Mouse (Mus musculus) limb, embryonic 13.5 days (tissue): Measurements from ENCODE around the gene Tctn1. TPM values are rescaled to one million over a fixed set of nuclear protein-coding genes. Genes with fewer than 3 reads are reported as not detected.
A peak's percentile ranks its signal among the peaks of the same experiment; 100 is the strongest.

Experiments
- ATAC-seq: fragments of 200-750 bp; cut with Nextera tagmentation; 2 replicates; pipeline ENCODE4 v1.8.0; 2017; ENCODE audit warnings: low read depth, moderate number of reproducible peaks, moderate TSS enrichment; ENCODE audit not compliant: low FRiP score
- H3K27ac ChIP-seq: fragments of 300-500 bp; sonication (generic); 2 replicates; pipeline ENCODE4 v1.5.1; 2015; ENCODE audit warnings: inconsistent platforms, mild to moderate bottlenecking, moderate library complexity
- H3K27me3 ChIP-seq: fragments of 300-500 bp; sonication (generic); 2 replicates; pipeline ENCODE4 v1.6.1; 2015; ENCODE audit warnings: mild to moderate bottlenecking, inconsistent platforms
- H3K36me3 ChIP-seq: fragments of 300-500 bp; sonication (generic); 2 replicates; pipeline ENCODE4 v1.6.1; 2015; ENCODE audit warnings: inconsistent platforms, mild to moderate bottlenecking, moderate library complexity
- H3K4me1 ChIP-seq: fragments of 300-500 bp; sonication (generic); 2 replicates; pipeline ENCODE4 v1.6.1; 2015; ENCODE audit warnings: inconsistent platforms
- H3K4me2 ChIP-seq: fragments of 300-500 bp; sonication (generic); replicated peaks from 2 replicates; pipeline ENCODE4 v1.6.1; 2015; ENCODE audit warnings: inconsistent platforms, mild to moderate bottlenecking, moderate library complexity
- H3K4me3 ChIP-seq: fragments of 300-500 bp; sonication (generic); 2 replicates; pipeline ENCODE4 v1.5.1; 2015; ENCODE audit warnings: moderate library complexity, mild to moderate bottlenecking, inconsistent platforms
- H3K9ac ChIP-seq: fragments of 300-500 bp; sonication (generic); 2 replicates; pipeline ENCODE4 v1.6.1; 2015; ENCODE audit warnings: mild to moderate bottlenecking, inconsistent platforms
- H3K9me3 ChIP-seq: fragments of 300-500 bp; sonication (generic); 2 replicates; pipeline ENCODE4 v1.6.1; 2016; ENCODE audit warnings: inconsistent platforms
- WGBS: fragments of 180-500 bp; shearing (Covaris S2); methylation state at CpG from one replicate; pipeline ENCODE4 v1.1.7; 2015; 5-methylcytosine and 5-hydroxymethylcytosine counted together
- polyA plus RNA-seq: library from polyadenylated mRNA; unstranded; fragments of >200 nt; fragmentation: Nextera tagmentation; extraction: Ambion mirVana; gene quantifications from 2 replicates; pipeline ENCODE4 v1.2.1, GENCODE M21; 2015

Gene Tctn1
- polyA plus RNA-seq, 1 experiment from 2014 or later = 5.8 TPM

GRCm38 (mm10) chr5:122265942-122266341, 1.7 kb upstream of the Tctn1 start:
- Histone ChIP-seq H3K27me3 (no peaks in the 10 kb centered on the region), H3K4me3 (no peak overlapping the region), H3K4me2 (no peak overlapping the region), H3K36me3 (no peaks in the 10 kb centered on the region), H3K9ac (no peak overlapping the region), H3K27ac (no peak overlapping the region), H3K9me3 (no peaks in the 10 kb centered on the region), H3K4me1 (peaks cover 10% of the 10 kb centered on the region)
- no peak for ATAC-seq
- 99% methylated on average over 2 of the region's 2 CpGs for WGBS

DNA sequence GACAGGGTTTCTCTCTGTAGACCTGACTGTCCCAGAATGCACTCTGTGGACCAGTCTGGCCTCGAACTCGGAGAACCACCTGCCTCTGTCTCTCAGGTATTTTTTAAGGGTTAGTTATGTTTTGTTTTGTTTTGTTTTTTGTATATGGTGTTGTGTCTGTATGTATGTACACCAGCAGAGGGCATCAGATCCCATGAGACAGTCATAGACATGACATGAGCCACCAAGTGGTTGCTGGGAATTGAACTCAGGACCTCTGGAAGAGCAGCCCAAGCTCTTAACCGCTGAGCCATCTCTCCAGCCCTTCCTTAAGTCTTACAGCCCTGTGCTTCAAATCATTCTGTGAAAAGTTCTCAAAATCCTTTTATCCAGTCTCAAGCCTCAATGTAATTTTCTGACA, 927 bp upstream of the Tctn1 start:
- Histone ChIP-seq H3K9ac (no peak overlapping the region), H3K36me3 (peaks cover 4% of the 10 kb centered on the region), H3K9me3 (no peaks in the 10 kb centered on the region), H3K4me1 (peaks cover 10% of the 10 kb centered on the region), H3K4me2 (peak overlapping the region; percentile 67; the same call in 1 of the 2 replicates), H3K27ac (no peak overlapping the region), H3K4me3 (no peak overlapping the region), H3K27me3 (no peaks in the 10 kb centered on the region)
- WGBS = 66% methylated on average over 3 of the region's 3 CpGs
- no peak for ATAC-seq

- no peak overlapping the region for H3K4me3 ChIP-seq
- WGBS = 61% methylated on average over 7 of the region's 7 CpGs
- H3K4me2 ChIP-seq = no peak overlapping the region
- H3K9me3 ChIP-seq = no peaks in the 10 kb centered on the region
- H3K9ac ChIP-seq = 0 out of 2 replicates have a peak overlapping the region, but pooled peaks have one; percentile 25
- peaks cover 10% of the 10 kb centered on the region for H3K4me1 ChIP-seq
- H3K36me3 ChIP-seq = peaks cover 29% of the 10 kb centered on the region
- H3K27ac ChIP-seq = no peak overlapping the region
- no peak for ATAC-seq
- H3K27me3 ChIP-seq = no peaks in the 10 kb centered on the region
Observed at GRCm38 (mm10) chr5:122262104-122262503, 2.2 kb downstream of the Tctn1 start.

GRCm38 (mm10) chr5:122258027-122258741, 6.1 kb downstream of the Tctn1 start:
- no peak overlapping the region for H3K4me2 ChIP-seq
- no peaks in the 10 kb centered on the region for H3K27me3 ChIP-seq
- H3K36me3 ChIP-seq = peaks cover 66% of the 10 kb centered on the region
- peaks cover 4% of the 10 kb centered on the region for H3K4me1 ChIP-seq
- 83% methylated on average over 6 of the region's 6 CpGs for WGBS
- no peak for ATAC-seq
- H3K4me3 ChIP-seq = no peak overlapping the region
- H3K9me3 ChIP-seq = no peaks in the 10 kb centered on the region
- no peak overlapping the region for H3K9ac ChIP-seq
- no peak overlapping the region for H3K27ac ChIP-seq

DNA sequence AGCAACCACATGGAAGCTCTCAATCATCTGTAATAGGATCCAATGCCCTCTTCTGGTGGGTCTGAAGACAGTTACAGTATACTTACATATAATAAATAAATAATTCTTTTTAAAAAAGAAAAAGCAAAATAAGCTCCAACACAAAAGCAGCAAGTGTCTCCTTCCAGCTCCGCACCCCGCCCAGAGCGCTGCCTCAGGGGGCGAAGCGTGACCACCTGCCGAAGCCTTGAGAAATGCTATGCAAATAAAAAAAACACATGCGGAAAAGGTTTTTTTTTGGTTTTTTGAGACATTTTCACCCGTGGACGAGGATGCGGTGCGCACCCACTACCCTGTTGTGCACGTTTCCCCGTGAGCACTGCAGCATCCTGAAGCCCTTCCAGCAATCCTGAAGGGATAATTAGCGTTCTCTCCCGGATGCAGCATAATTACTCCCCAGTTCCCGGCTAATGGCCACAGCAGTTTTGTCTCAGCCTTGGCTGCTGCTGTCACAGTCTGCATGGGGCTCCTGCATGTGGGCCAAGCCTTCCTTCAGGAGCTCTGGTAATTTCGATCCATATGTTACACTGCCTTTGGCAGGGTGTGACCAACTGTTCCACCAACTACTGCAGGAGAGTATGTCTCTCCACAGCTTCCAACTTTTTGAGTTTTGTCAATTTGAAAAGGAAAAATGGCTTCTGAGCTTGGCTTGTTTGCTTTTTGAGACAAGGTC, 12.2 kb downstream of the Tctn1 start:
- no peaks in the 10 kb centered on the region for H3K27me3 ChIP-seq
- H3K9me3 ChIP-seq = no peaks in the 10 kb centered on the region
- WGBS = 74% methylated on average over 17 of the region's 17 CpGs
- H3K4me1 ChIP-seq = no peaks in the 10 kb centered on the region
- H3K36me3 ChIP-seq = peaks cover 80% of the 10 kb centered on the region
- H3K4me3 ChIP-seq = no peak overlapping the region
- H3K4me2 ChIP-seq = no peak overlapping the region
- H3K9ac ChIP-seq = no peak overlapping the region
- no peak overlapping the region for H3K27ac ChIP-seq
- ATAC-seq = no peak

DNA sequence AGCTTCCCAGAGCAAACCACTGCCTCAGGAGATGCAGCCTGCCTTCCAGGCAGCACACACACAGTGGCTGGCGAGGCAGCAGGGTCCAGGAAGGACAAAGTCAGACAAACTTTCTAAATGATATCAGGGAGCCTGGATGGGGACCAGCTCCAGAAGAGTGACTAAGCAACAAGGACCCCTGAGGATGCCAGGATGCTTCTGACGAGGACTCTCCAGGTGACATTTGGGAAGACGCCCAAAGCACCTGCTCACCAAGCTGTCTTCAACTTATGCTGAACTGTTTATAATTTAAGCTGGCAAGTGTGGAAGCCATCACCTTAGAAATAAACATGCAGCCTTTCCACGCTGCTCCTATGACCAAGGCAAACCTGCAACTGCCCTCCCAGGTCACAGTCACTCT, 15.0 kb downstream of the Tctn1 start:
- Histone ChIP-seq H3K9ac (no peak overlapping the region), H3K27ac (no peak overlapping the region), H3K4me1 (no peaks in the 10 kb centered on the region), H3K27me3 (no peaks in the 10 kb centered on the region), H3K36me3 (peaks cover 55% of the 10 kb centered on the region), H3K4me2 (no peak overlapping the region), H3K9me3 (no peaks in the 10 kb centered on the region), H3K4me3 (no peak overlapping the region)
- 80% methylated on average over 4 of the region's 4 CpGs for WGBS
- ATAC-seq = no peak

DNA sequence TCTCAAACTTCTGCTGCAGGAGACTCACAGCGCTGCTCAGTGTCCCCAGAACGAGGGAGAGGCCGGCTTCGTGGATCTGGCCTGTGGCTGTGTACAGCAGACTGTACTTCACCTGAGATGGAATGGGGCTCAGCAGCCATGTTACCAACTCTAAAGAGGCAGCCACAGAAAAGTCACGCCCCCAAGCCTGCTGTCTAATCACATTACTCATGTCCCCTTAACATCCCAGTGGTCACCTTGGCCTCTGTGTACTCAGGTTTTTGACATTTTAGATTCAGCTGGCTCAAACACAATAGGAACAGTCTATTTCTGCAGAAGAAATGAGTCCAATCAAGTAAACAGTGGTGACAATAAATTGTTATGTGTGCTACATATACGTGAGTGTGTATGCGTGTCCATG, 16.3 kb downstream of the Tctn1 start:
- no peak overlapping the region for H3K4me3 ChIP-seq
- 92% methylated on average over 7 of the region's 7 CpGs for WGBS
- no peak overlapping the region for H3K9ac ChIP-seq
- H3K27ac ChIP-seq = no peak overlapping the region
- H3K9me3 ChIP-seq = no peaks in the 10 kb centered on the region
- no peak for ATAC-seq
- no peak overlapping the region for H3K4me2 ChIP-seq
- H3K27me3 ChIP-seq = no peaks in the 10 kb centered on the region
- peaks cover 45% of the 10 kb centered on the region for H3K36me3 ChIP-seq
- no peaks in the 10 kb centered on the region for H3K4me1 ChIP-seq

DNA sequence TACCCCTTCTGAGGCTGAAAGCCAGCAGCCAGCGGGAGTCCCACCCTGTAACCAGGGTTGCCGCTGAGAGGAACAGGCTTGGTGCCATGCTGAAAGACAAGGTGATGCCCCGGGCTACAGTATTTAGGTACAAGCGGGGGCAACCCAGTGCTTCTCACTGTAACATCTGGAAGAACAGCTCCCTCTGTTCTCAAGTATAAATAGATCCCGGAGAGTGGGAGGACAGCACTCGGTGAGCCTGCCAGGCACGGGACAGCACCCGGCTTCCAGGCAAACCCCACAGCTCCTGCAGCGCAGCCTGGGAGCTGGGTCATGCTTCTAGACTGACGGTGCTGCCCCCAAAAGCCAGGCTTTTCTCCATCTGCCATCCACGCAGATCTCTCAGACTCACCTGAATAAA, 16.7 kb downstream of the Tctn1 start:
- no peak overlapping the region for H3K4me2 ChIP-seq
- H3K4me1 ChIP-seq = no peaks in the 10 kb centered on the region
- H3K36me3 ChIP-seq = peaks cover 41% of the 10 kb centered on the region
- no peaks in the 10 kb centered on the region for H3K27me3 ChIP-seq
- H3K27ac ChIP-seq = no peak overlapping the region
- no peaks in the 10 kb centered on the region for H3K9me3 ChIP-seq
- no peak overlapping the region for H3K9ac ChIP-seq
- ATAC-seq = no peak
- no peak overlapping the region for H3K4me3 ChIP-seq
- 85% methylated on average over 11 of the region's 11 CpGs for WGBS

- Histone ChIP-seq H3K4me1 (no peaks in the 10 kb centered on the region), H3K9me3 (no peaks in the 10 kb centered on the region), H3K9ac (0 out of 2 replicates have a peak overlapping the region, but pooled peaks have one; percentile 35), H3K4me2 (no peak overlapping the region), H3K27me3 (no peaks in the 10 kb centered on the region), H3K36me3 (peaks cover 44% of the 10 kb centered on the region), H3K4me3 (no peak overlapping the region), H3K27ac (no peak overlapping the region)
- no peak for ATAC-seq
- 81% methylated on average over 10 of the region's 10 CpGs for WGBS
Observed at GRCm38 (mm10) chr5:122246547-122247167, 17.6 kb downstream of the Tctn1 start.

GRCm38 (mm10) chr5:122245186-122245585, 19.1 kb downstream of the Tctn1 start:
- H3K36me3 ChIP-seq = peaks cover 46% of the 10 kb centered on the region
- no peak for ATAC-seq
- 70% methylated on average over 3 of the region's 3 CpGs for WGBS

GRCm38 (mm10) chr5:122243781-122244523, 20.3 kb downstream of the Tctn1 start:
- no peak overlapping the region for H3K9ac ChIP-seq
- WGBS = 87% methylated on average over 17 of the region's 17 CpGs
- H3K4me3 ChIP-seq = no peak overlapping the region
- no peak overlapping the region for H3K27ac ChIP-seq
- no peaks in the 10 kb centered on the region for H3K27me3 ChIP-seq
- H3K4me2 ChIP-seq = no peak overlapping the region
- no peaks in the 10 kb centered on the region for H3K4me1 ChIP-seq
- H3K36me3 ChIP-seq = peaks cover 51% of the 10 kb centered on the region
- no peaks in the 10 kb centered on the region for H3K9me3 ChIP-seq
- ATAC-seq = no peak

More at GRCm38 (mm10) chr5:122245186-122245585, 19.1 kb downstream of the Tctn1 start:
- H3K27me3 ChIP-seq = no peaks in the 10 kb centered on the region
- no peak overlapping the region for H3K4me2 ChIP-seq
- no peaks in the 10 kb centered on the region for H3K9me3 ChIP-seq
- no peak overlapping the region for H3K4me3 ChIP-seq
- no peak overlapping the region for H3K9ac ChIP-seq
- no peaks in the 10 kb centered on the region for H3K4me1 ChIP-seq
- no peak overlapping the region for H3K27ac ChIP-seq
